Mouse (Mus musculus) common myeloid progenitor, adult 5-6 weeks (primary cell): Measurements from ENCODE around the gene Rbfox3. TPM values are rescaled to one million over a fixed set of nuclear protein-coding genes. Genes with fewer than 3 reads are reported as not detected.
A peak's percentile ranks its signal among the peaks of the same experiment; 100 is the strongest.

Experiments used
- ATAC-seq: replicated peaks from 2 replicates; pipeline ENCODE4 v1.8.0; 2016; ENCODE audit warnings: low read depth, mild to moderate bottlenecking, moderate TSS enrichment, inconsistent platforms; ENCODE audit not compliant: poor library complexity, severe bottlenecking
- total RNA-seq: library from RNA; stranded (forward); fragments of 200-1000, 187-1606 nt; gene quantifications from 2 replicates; pipeline ENCODE4 v1.2.3, GENCODE M21; 2017

The Rbfox3 gene
- total RNA-seq, 1 experiment from 2014 or later, result not detected

DNA sequence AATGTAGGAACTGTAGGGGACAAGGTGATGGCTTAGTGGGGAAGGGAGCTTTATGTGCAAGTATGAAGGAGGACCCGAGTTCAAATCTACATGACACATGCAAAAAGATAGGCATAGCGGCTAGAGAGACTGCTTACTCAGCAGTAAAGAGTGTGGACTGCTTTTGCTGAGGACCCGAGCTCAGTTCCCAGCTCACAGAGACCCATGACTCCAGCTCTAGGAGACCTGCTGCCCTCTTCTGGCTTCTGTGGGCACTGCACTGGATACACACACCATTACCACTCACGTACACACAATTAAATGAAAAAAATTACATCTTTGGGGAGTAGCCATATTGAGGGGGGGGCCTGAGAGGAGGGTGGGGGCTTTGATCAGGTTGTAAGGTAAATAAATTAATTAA, 270.7 kb downstream of the Rbfox3 start:
- no peak for ATAC-seq

DNA sequence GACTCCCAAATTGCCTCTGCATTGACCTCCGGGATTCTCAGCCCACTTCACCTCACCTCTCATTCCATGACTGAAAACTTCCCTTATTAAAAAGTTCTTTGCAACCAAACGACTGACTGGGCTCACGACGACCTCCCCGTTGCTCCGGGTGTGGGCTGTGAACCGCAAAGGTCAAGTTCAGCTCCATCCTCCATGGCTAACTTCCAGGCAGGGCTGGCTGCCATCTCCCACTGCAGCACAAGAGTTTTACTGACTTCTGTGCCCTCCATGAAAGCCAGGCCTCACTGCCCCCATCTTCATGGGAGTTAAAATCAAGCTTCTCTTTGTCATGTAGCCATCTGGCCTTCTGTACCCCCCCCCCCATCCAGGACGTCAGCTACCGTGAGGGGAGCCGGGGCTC, 273.7 kb downstream of the Rbfox3 start:
- ATAC-seq, result no peak

DNA sequence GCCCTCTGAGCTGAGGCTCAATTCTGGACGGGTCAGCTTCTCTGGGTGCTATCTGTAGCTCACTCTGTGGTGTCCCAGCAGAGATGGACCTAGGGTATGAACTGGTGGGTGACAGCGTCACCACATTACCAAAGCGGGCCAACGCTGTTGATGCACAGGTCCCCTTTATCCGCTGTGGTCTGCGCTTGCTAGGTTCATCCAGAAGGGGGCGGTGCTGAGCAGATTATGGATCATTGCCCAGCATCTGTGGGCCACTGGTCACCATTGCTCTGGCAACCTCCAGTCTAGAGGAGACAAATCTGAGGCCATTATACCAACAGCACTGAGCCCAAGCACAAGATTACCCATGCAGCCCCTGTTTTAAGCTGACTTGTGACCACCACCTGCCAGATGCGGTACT, 276.8 kb downstream of the Rbfox3 start:
- no peak for ATAC-seq

- no peak for ATAC-seq
These were observed 281.7 kb downstream of the Rbfox3 start for GRCm38 (mm10) chr11:118629718-118630117.

DNA sequence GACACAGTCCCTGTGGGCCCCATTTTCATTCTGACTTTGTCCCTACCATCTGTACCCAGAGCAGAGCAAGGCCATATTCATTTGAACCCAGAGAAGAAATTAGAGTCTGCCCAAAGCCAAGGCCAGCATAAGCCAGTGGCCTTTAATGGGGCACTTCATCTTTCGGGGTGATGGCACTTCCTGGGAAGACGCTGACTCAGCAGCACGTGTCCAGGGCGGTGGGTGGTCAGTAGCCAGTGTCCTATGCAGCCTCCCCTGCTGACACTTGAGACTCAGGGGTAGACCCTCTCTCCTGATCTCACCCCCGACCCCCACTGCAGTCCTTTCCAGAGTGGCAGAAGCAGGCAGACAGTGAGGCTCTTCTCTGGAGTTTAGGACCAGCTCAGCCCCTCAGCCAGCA, 283.9 kb downstream of the Rbfox3 start:
- ATAC-seq, result no peak

GRCm38 (mm10) chr11:118620869-118621268, 290.5 kb downstream of the Rbfox3 start:
- no peak for ATAC-seq

- no peak for ATAC-seq
These were observed 297.3 kb downstream of the Rbfox3 start for GRCm38 (mm10) chr11:118614126-118614525.

- no peak for ATAC-seq
These were observed 301.3 kb downstream of the Rbfox3 start for GRCm38 (mm10) chr11:118610128-118610527.

- ATAC-seq, result no peak
These were observed 302.0 kb downstream of the Rbfox3 start for GRCm38 (mm10) chr11:118609236-118610000.

- ATAC-seq, result no peak
These were observed 303.5 kb downstream of the Rbfox3 start for GRCm38 (mm10) chr11:118607927-118608326.

DNA sequence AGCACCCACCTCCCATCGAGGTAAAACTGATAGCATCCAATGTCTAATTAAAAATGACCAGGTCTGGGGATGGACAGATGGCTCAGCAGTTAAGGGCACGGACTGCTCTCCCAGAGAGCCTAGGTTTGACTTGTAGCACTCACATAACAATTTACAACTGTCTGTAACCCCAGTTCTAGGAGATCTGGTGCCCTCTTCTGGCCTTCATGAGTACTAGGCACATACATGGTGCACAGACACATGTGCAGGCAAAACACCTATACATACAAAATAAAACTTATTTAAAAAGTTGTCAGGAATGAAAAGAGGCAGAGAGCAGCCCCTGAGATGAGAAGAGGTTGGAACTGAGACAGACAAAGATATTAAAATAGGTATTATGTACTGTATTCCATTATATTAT, 305.8 kb downstream of the Rbfox3 start:
- ATAC-seq, result no peak

DNA sequence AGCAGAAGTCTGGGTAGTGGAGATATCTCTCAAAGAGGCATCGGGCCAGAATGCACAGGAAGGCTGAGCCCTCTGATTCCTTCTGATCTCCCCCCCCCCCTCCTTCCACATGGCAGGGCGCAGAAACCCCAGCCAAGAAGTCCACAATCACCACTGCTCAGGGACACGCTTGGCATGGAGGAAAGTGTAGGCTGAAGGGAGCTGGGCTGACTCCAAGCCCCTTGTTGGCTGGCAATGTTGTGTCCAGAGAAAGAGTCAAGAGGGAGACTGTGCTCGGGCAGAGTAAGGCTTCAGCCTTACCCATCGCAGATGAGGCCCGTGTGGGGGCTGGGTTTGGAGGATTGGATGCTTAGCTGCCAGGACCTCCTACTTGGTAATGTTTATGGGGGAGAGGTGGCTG, 307.2 kb downstream of the Rbfox3 start:
- peak; percentile 26; the same call in 1 of the 2 replicates for ATAC-seq

GRCm38 (mm10) chr11:118603126-118603525, 308.3 kb downstream of the Rbfox3 start:
- peak; percentile 80 for ATAC-seq

GRCm38 (mm10) chr11:118601484-118601883, 309.9 kb downstream of the Rbfox3 start:
- ATAC-seq, result no peak

GRCm38 (mm10) chr11:118600168-118600567, 311.2 kb downstream of the Rbfox3 start:
- no peak for ATAC-seq

- ATAC-seq, result no peak
These were observed 312.7 kb downstream of the Rbfox3 start for GRCm38 (mm10) chr11:118598726-118599125.

- ATAC-seq, result peak; percentile 95
These were observed 326.6 kb downstream of the Rbfox3 start for GRCm38 (mm10) chr11:118584826-118585225.

- ATAC-seq, result no peak
These were observed 327.4 kb downstream of the Rbfox3 start for GRCm38 (mm10) chr11:118583989-118584388.

DNA sequence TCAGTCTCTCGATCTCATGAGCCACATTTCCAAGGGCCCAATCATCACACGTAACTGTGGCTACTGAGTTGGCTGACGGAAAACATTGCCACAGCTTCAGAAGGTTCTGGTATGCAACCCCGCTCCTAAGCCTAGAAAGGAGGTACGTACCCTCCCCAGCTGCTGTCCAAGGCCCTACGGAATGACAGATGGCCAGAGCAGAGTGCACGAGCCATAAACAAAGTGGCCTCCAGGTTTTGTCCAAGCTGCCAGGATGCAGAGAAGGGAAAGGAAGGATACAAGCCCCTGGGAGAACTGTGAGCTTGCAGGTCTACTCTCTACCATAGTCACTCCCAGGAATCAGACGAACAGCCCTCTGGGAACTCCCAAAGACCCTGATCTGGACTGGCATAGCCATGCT, 327.8 kb downstream of the Rbfox3 start:
- ATAC-seq, result no peak

GRCm38 (mm10) chr11:118581019-118581418, 330.4 kb downstream of the Rbfox3 start:
- ATAC-seq, result no peak

GRCm38 (mm10) chr11:118579622-118580021, 331.8 kb downstream of the Rbfox3 start:
- ATAC-seq, result no peak

DNA sequence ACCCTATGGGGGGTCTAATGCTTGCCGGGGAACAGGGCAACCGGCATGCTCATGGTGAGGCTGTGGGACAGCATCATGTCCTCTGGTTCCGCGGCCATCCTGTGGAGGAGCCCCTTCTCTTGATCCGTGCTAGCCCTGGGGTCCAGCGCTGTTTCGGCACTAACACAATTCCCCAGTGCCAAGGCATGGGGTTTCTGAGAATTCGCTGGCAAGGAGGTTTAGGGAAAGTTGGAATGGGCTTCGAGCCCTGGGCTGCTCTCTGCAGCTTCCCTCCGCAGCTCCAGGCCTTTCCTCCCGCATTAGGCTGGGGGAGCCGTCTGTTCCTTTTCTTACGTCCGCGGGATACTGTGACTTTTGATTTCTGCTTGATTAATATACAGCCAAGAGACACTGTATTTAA, 334.1 kb downstream of the Rbfox3 start:
- ATAC-seq, result no peak
